Mouse (Mus musculus) brown adipose tissue, adult 24 weeks (tissue): ENCODE data around the gene Itga4. TPM values are rescaled to one million over a fixed set of nuclear protein-coding genes. Genes with fewer than 3 reads are reported as not detected.

ENCODE experiments used
- H3K27ac ChIP-seq: fragments of 200-500 bp; replicated peaks from 2 replicates; pipeline ENCODE4 v1.5.1; 2012; ENCODE audit warnings: low read depth, mild to moderate bottlenecking, low read length
- H3K4me1 ChIP-seq: fragments of 200-500 bp; 2 replicates; pipeline ENCODE4 v1.6.1; 2012; ENCODE audit warnings: low read length, mixed read lengths; ENCODE audit not compliant: control insufficient read depth, insufficient read depth, insufficient read length
- H3K4me3 ChIP-seq: fragments of 200-500 bp; 2 replicates; pipeline ENCODE4 v1.5.1; 2012; ENCODE audit warnings: low read depth, mild to moderate bottlenecking, low read length, moderate library complexity; ENCODE audit not compliant: insufficient read depth
- polyA plus RNA-seq: library from polyadenylated mRNA; stranded (reverse); fragments of >200 nt; gene quantifications from 2 replicates; pipeline ENCODE4 v1.2.4, GENCODE M21; 2012; ENCODE audit not compliant: missing spikeins, insufficient read depth, insufficient read length

Gene Itga4
- polyA plus RNA-seq, 1 experiment: 1.1 TPM

GRCm38 (mm10) chr2:79357835-79358234 is 102.6 kb downstream of the Itga4 start:
- Histone ChIP-seq H3K4me3 (no peak overlapping the region), H3K4me1 (no peaks in the 10 kb centered on the region), H3K27ac (no peak overlapping the region)

DNA sequence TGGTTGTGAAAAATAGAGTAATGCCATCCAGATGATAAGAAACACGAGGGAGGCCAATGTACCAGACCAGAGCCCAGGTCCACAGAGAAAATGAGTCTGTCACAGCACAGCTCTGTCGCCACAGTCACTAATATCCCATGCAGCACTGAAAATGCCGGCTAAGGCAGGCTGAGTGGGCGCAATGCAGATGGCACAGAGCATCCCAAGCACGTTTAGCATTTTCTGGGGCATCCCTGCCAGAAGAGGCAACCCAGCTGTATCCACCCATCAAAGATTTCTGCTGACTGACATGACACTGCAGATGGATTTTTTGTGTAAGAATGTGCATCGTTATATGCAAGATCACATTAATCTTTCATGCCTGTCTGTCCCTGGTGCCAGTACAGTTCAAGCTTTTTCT is 106.8 kb downstream of the Itga4 start:
- H3K4me1 ChIP-seq: no peaks in the 10 kb centered on the region; the same call in 1 of the 2 replicates
- H3K4me3 ChIP-seq: no peak overlapping the region

GRCm38 (mm10) chr2:79363920-79364319 is 108.7 kb downstream of the Itga4 start:
- Histone ChIP-seq H3K27ac (no peak overlapping the region), H3K4me1 (peaks cover 6% of the 10 kb centered on the region), H3K4me3 (no peak overlapping the region)

More for the DNA sequence above, 106.8 kb downstream of the Itga4 start:
- H3K27ac ChIP-seq: no peak overlapping the region

GRCm38 (mm10) chr2:79367451-79368450 is 112.5 kb downstream of the Itga4 start:
- peaks cover 9% of the 10 kb centered on the region for H3K4me1 ChIP-seq
- H3K4me3 ChIP-seq: no peak overlapping the region
- H3K27ac ChIP-seq: peak overlapping the region; percentile 84

DNA sequence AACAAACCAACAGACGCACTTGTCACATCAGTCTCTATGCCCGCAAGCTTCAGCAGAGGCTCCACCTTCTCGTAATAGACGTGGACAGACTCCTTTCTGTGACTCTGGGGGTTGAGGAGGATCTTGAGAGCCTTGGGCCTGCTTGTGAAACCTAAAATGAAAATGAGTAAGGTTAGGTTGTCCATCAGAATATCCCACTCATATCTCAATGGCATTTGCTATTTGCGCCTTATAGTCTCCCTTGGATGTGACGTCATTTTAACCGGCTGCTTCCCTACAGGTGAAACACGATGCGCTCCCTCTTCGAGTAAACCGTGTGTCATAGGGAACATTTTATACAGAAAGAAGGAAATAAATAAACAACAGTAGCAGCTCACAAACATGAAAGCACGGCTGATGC is 113.4 kb downstream of the Itga4 start:
- no peak overlapping the region for H3K4me3 ChIP-seq
- H3K4me1 ChIP-seq: peaks cover 9% of the 10 kb centered on the region
- peak overlapping the region; percentile 84 for H3K27ac ChIP-seq

DNA sequence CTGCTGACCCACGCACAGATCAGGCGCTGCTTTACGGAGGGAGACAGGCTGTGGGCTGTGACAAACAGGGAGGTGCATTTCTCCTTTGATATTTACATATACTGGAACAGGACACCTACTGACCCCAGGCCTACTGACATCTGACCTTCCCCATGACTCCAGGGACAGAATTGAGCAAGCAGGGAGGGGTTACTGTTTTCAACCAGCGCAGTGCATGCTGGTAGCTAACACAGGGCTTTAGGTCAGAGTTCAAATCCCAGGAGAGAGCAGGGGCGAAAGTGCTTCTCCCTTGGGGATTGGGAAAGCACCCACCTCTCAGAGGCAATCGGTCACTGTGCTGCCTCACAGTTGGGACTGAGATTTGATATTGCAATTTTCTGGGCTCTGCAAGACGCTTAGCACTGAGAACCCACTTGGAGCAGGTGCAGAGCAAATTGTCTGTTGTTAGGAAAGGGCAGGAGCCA is 113.9 kb downstream of the Itga4 start:
- H3K4me3 ChIP-seq: no peak overlapping the region

GRCm38 (mm10) chr2:79369905-79370304 is 114.7 kb downstream of the Itga4 start:
- peak overlapping the region; percentile 48 for H3K27ac ChIP-seq
- H3K4me1 ChIP-seq: peaks cover 9% of the 10 kb centered on the region
- no peak overlapping the region for H3K4me3 ChIP-seq

More for the DNA sequence above, 113.9 kb downstream of the Itga4 start:
- Histone ChIP-seq H3K4me1 (peaks cover 9% of the 10 kb centered on the region), H3K27ac (peak overlapping the region; percentile 84)

GRCm38 (mm10) chr2:79370711-79371312 is 115.6 kb downstream of the Itga4 start:
- H3K27ac ChIP-seq: peak overlapping the region; percentile 60; the same call in 1 of the 2 replicates
- peak overlapping the region; percentile 53 for H3K4me3 ChIP-seq
- peaks cover 9% of the 10 kb centered on the region for H3K4me1 ChIP-seq

- H3K4me1 ChIP-seq: peaks cover 9% of the 10 kb centered on the region
- no peak overlapping the region for H3K27ac ChIP-seq
- no peak overlapping the region for H3K4me3 ChIP-seq
Observed at GRCm38 (mm10) chr2:79371326-79372153, 116.3 kb downstream of the Itga4 start.

- H3K4me3 ChIP-seq: no peak overlapping the region
- H3K27ac ChIP-seq: no peak overlapping the region
- H3K4me1 ChIP-seq: peaks cover 9% of the 10 kb centered on the region
Observed at GRCm38 (mm10) chr2:79372154-79372467, 116.9 kb downstream of the Itga4 start.

- Histone ChIP-seq H3K4me1 (peaks cover 9% of the 10 kb centered on the region), H3K4me3 (no peak overlapping the region), H3K27ac (no peak overlapping the region)
Observed at GRCm38 (mm10) chr2:79372486-79373200, 117.4 kb downstream of the Itga4 start.

- no peak overlapping the region for H3K27ac ChIP-seq
- H3K4me3 ChIP-seq: no peak overlapping the region
- no peaks in the 10 kb centered on the region for H3K4me1 ChIP-seq
Observed at GRCm38 (mm10) chr2:79378346-79379086, 123.3 kb downstream of the Itga4 start.

DNA sequence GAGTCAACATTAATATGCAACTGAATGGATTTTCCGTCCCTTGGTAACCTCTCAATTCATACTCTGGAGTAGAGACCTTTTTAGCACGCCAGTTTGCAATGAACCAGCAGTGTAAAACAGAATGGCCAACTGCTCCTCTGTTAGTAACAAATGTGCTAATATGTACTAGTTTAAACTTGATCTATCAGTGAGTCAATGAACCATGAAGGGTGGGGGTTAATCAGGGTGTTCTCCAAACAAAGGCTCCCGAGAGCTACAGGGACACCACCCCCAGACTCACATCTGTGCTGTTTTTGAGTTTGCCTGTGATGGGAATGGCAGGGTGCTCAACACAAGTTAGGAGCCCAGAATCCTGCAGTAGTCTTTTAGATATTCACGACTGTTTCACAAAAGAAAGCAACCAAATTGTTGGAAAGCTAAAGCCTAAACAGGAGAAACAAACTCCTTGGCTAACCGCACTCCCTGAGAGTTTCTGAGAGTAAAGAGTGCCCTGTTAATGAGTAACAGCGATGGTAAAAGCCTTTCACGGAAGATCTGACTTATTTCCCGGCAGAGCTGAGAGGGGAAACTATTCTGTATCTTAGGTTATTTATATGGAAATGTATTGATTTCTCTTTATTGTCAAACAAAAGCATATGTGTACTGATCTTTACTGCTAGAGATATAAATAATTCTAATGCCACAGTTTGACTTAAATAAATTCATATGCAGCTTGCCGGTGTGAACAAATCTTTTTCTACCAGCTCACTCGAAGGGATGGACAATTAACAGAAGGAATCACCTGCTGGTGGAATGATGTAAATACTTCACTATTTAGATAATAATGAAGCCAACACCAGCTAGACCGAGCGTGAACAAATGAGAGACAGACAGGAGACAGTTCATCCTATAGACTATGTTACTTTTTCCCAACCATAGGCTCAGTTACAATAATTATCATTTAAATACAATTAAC is 124.1 kb downstream of the Itga4 start:
- no peaks in the 10 kb centered on the region for H3K4me1 ChIP-seq
- no peak overlapping the region for H3K27ac ChIP-seq
- H3K4me3 ChIP-seq: no peak overlapping the region
